Mouse (Mus musculus): ENCODE measurements around the gene Slc16a9.

The Slc16a9 gene

GRCm38 (mm10) chr10:70244921-70245558, at the start of gene Slc16a9:
Gene Slc16a9, plus strand, starts transcription at chr10:70245100.
- TF ChIP-seq GATA4 (IDR thresholded peaks at IDR 0.05; ENCODE audit: insufficient replicate concordance, low read length): no peak

- no peak for TF ChIP-seq GATA4 (IDR thresholded peaks at IDR 0.05; ENCODE audit: insufficient replicate concordance, low read length)
Observed at GRCm38 (mm10) chr10:70195279-70195678, 49.6 kb upstream of the Slc16a9 start.

GRCm38 (mm10) chr10:70195786-70196185, 49.1 kb upstream of the Slc16a9 start:
- no peak for TF ChIP-seq GATA4 (IDR thresholded peaks at IDR 0.05; ENCODE audit: insufficient replicate concordance, low read length)

GRCm38 (mm10) chr10:70196666-70197065, 48.2 kb upstream of the Slc16a9 start:
- no peak for TF ChIP-seq GATA4 (IDR thresholded peaks at IDR 0.05; ENCODE audit: insufficient replicate concordance, low read length)

GRCm38 (mm10) chr10:70197601-70198000, 47.3 kb upstream of the Slc16a9 start:
- no peak for TF ChIP-seq GATA4 (IDR thresholded peaks at IDR 0.05; ENCODE audit: insufficient replicate concordance, low read length)

GRCm38 (mm10) chr10:70198012-70198411, 46.9 kb upstream of the Slc16a9 start:
- no peak for TF ChIP-seq GATA4 (IDR thresholded peaks at IDR 0.05; ENCODE audit: insufficient replicate concordance, low read length)

- TF ChIP-seq GATA4 (IDR thresholded peaks at IDR 0.05; ENCODE audit: insufficient replicate concordance, low read length): no peak
Observed at GRCm38 (mm10) chr10:70198951-70199463, 45.9 kb upstream of the Slc16a9 start.

GRCm38 (mm10) chr10:70199466-70200210, 45.3 kb upstream of the Slc16a9 start:
- no peak for TF ChIP-seq GATA4 (IDR thresholded peaks at IDR 0.05; ENCODE audit: insufficient replicate concordance, low read length)

GRCm38 (mm10) chr10:70200889-70201500, 43.9 kb upstream of the Slc16a9 start:
- TF ChIP-seq GATA4 (IDR thresholded peaks at IDR 0.05; ENCODE audit: insufficient replicate concordance, low read length): no peak

- no peak for TF ChIP-seq GATA4 (IDR thresholded peaks at IDR 0.05; ENCODE audit: insufficient replicate concordance, low read length)
Observed at GRCm38 (mm10) chr10:70204505-70205399, 40.1 kb upstream of the Slc16a9 start, which contains the start of gene Mrln. Gene Mrln, plus strand, starts transcription at chr10:70204664.

- no peak for TF ChIP-seq GATA4 (IDR thresholded peaks at IDR 0.05; ENCODE audit: insufficient replicate concordance, low read length)
Observed at GRCm38 (mm10) chr10:70211281-70211680, 33.6 kb upstream of the Slc16a9 start.

- no peak for TF ChIP-seq GATA4 (IDR thresholded peaks at IDR 0.05; ENCODE audit: insufficient replicate concordance, low read length)
Observed at GRCm38 (mm10) chr10:70220971-70221370, 23.9 kb upstream of the Slc16a9 start.

GRCm38 (mm10) chr10:70224571-70224970, 20.3 kb upstream of the Slc16a9 start:
- no peak for TF ChIP-seq GATA4 (IDR thresholded peaks at IDR 0.05; ENCODE audit: insufficient replicate concordance, low read length)

- no peak for TF ChIP-seq GATA4 (IDR thresholded peaks at IDR 0.05; ENCODE audit: insufficient replicate concordance, low read length)
Observed at GRCm38 (mm10) chr10:70225760-70226159, 19.1 kb upstream of the Slc16a9 start.

GRCm38 (mm10) chr10:70226608-70227007, 18.3 kb upstream of the Slc16a9 start:
- no peak for TF ChIP-seq GATA4 (IDR thresholded peaks at IDR 0.05; ENCODE audit: insufficient replicate concordance, low read length)
